Mouse (Mus musculus) E14TG2a.4 (cell line): Measurements from ENCODE around the gene Wnt2.

Experiments used
- H3K27me3 ChIP-seq: 2 replicates; pipeline ENCODE4 v1.6.1; 2014; ENCODE audit warnings: low read length, control low read depth; ENCODE audit not compliant: insufficient read depth
- H3K36me3 ChIP-seq: 2 replicates; pipeline ENCODE4 v1.6.1; 2014; ENCODE audit warnings: low read length, control low read depth; ENCODE audit not compliant: insufficient read depth
- H3K4me1 ChIP-seq: replicated peaks from 2 replicates; pipeline ENCODE4 v1.6.1; 2014; ENCODE audit warnings: low read depth, low read length, control low read depth
- H3K4me3 ChIP-seq: replicated peaks from 2 replicates; pipeline ENCODE4 v1.5.1; 2014; ENCODE audit warnings: mild to moderate bottlenecking, low read length
- H3K9me3 ChIP-seq: 2 replicates; pipeline ENCODE4 v1.6.1; 2014; ENCODE audit warnings: low read length, control low read depth
- CTCF ChIP-seq: conservative IDR thresholded peaks from 2 replicates; pipeline ENCODE4 v1.5.1; 2014; ENCODE audit warnings: low read length
- NANOG ChIP-seq: IDR thresholded peaks from 2 replicates; pipeline ENCODE4 v1.6.1; 2014; ENCODE audit warnings: borderline replicate concordance, low read length, mixed read lengths
- POU5F1 ChIP-seq: IDR thresholded peaks from 2 replicates; pipeline ENCODE4 v1.6.1; 2014; ENCODE audit warnings: low read length, borderline replicate concordance

The Wnt2 gene

GRCm38 (mm10) chr6:17994956-17995790 lies 35.2 kb downstream of the Wnt2 start:
- TF ChIP-seq NANOG: no peak
- no peak for TF ChIP-seq CTCF
- TF ChIP-seq POU5F1: no peak
- H3K36me3 ChIP-seq: no peaks in the 10 kb centered on the region
- no peaks in the 10 kb centered on the region for H3K4me1 ChIP-seq
- no peaks in the 10 kb centered on the region for H3K27me3 ChIP-seq
- no peak overlapping the region for H3K4me3 ChIP-seq
- H3K9me3 ChIP-seq: peaks cover 1% of the 10 kb centered on the region; the same call in 1 of the 2 replicates

- Histone ChIP-seq H3K9me3 (peaks cover 9% of the 10 kb centered on the region; the same call in 1 of the 2 replicates), H3K36me3 (no peaks in the 10 kb centered on the region), H3K4me1 (peaks cover 6% of the 10 kb centered on the region; the same call in 1 of the 2 replicates), H3K27me3 (no peaks in the 10 kb centered on the region), H3K4me3 (no peak overlapping the region)
- no peak for TF ChIP-seq NANOG
- TF ChIP-seq CTCF: no peak
- no peak for TF ChIP-seq POU5F1
Measured at GRCm38 (mm10) chr6:17991625-17992024, 38.8 kb downstream of the Wnt2 start.

- H3K36me3 ChIP-seq: no peaks in the 10 kb centered on the region
- no peak overlapping the region for H3K4me3 ChIP-seq
- peaks cover 6% of the 10 kb centered on the region; the same call in 1 of the 2 replicates for H3K4me1 ChIP-seq
- peaks cover 9% of the 10 kb centered on the region; the same call in 1 of the 2 replicates for H3K9me3 ChIP-seq
- H3K27me3 ChIP-seq: no peaks in the 10 kb centered on the region
- TF ChIP-seq NANOG (no peak), CTCF (no peak), POU5F1 (no peak)
Measured at GRCm38 (mm10) chr6:17990173-17991028, 40.0 kb downstream of the Wnt2 start.

- TF ChIP-seq CTCF: no peak
- no peaks in the 10 kb centered on the region for H3K36me3 ChIP-seq
- 0 out of 2 replicates have a peak, but pooled peaks cover 2% of the 10 kb centered on the region for H3K4me1 ChIP-seq
- no peak overlapping the region for H3K4me3 ChIP-seq
- H3K27me3 ChIP-seq: no peaks in the 10 kb centered on the region
- H3K9me3 ChIP-seq: no peaks in the 10 kb centered on the region
Measured at GRCm38 (mm10) chr6:17979361-17979760, 51.0 kb downstream of the Wnt2 start.

GRCm38 (mm10) chr6:17978881-17979280 lies 51.5 kb downstream of the Wnt2 start:
- Histone ChIP-seq H3K4me1 (0 out of 2 replicates have a peak, but pooled peaks cover 2% of the 10 kb centered on the region), H3K27me3 (no peaks in the 10 kb centered on the region), H3K9me3 (no peaks in the 10 kb centered on the region), H3K36me3 (no peaks in the 10 kb centered on the region), H3K4me3 (no peak overlapping the region)
- TF ChIP-seq NANOG: no peak
- TF ChIP-seq CTCF: no peak
- no peak for TF ChIP-seq POU5F1

GRCm38 (mm10) chr6:17978324-17978723 lies 52.1 kb downstream of the Wnt2 start:
- TF ChIP-seq POU5F1 (no peak), CTCF (no peak), NANOG (no peak)

GRCm38 (mm10) chr6:17977165-17977564 lies 53.2 kb downstream of the Wnt2 start:
- H3K36me3 ChIP-seq: no peaks in the 10 kb centered on the region
- 0 out of 2 replicates have a peak, but pooled peaks cover 2% of the 10 kb centered on the region for H3K4me1 ChIP-seq
- TF ChIP-seq POU5F1 (no peak), NANOG (no peak), CTCF (no peak)
- no peaks in the 10 kb centered on the region for H3K9me3 ChIP-seq
- no peaks in the 10 kb centered on the region for H3K27me3 ChIP-seq
- no peak overlapping the region for H3K4me3 ChIP-seq

More at GRCm38 (mm10) chr6:17978324-17978723, 52.1 kb downstream of the Wnt2 start:
- no peak overlapping the region for H3K4me3 ChIP-seq
- H3K4me1 ChIP-seq: 0 out of 2 replicates have a peak, but pooled peaks cover 2% of the 10 kb centered on the region
- no peaks in the 10 kb centered on the region for H3K27me3 ChIP-seq
- H3K9me3 ChIP-seq: no peaks in the 10 kb centered on the region
- no peaks in the 10 kb centered on the region for H3K36me3 ChIP-seq

GRCm38 (mm10) chr6:17974416-17974815 lies 56.0 kb downstream of the Wnt2 start:
- no peak for TF ChIP-seq POU5F1
- no peak for TF ChIP-seq NANOG
- TF ChIP-seq CTCF: no peak
- Histone ChIP-seq H3K4me3 (no peak overlapping the region), H3K36me3 (no peaks in the 10 kb centered on the region), H3K4me1 (0 out of 2 replicates have a peak, but pooled peaks cover 2% of the 10 kb centered on the region), H3K9me3 (no peaks in the 10 kb centered on the region), H3K27me3 (no peaks in the 10 kb centered on the region)
